Comparison of ENCODE assay signal across 9 mouse cellular contexts in the genomic region with DNA sequence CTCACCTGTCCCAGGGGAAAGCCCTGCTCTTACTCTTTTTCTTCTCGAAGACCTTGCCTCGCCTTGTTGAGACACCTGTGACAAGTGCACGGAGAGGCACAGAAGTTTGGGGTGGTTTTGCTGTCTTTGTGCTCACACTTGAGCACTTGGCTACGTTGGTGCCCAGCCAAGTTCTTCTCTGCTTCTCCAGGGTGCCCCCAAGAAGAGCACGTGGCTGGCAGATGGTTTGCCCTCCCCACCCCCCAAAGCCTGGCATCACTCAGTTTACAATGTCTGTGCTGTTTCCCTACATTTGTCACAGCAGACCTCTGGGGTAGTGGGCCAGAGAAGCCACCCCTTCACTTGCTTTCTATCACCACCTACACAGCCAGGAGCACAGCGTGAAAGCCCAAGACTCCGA. TPM values are rescaled to one million over a fixed set of nuclear protein-coding genes. Genes with fewer than 3 reads are reported as not detected.
DNase-seq lines count a peak whose midpoint lies in the region; ATAC-seq lines count a peak whose summit lies in the region.
"Had no signal": no experiment of that assay in that cellular context is flagged by ENCODE, and none has a peak within 500 bp of the region (broad histone marks: within the 10 kb centered on the region; RNA-seq: fewer than 3 reads in every experiment).

No protein-coding gene starts in this region.

- H3K27me3 ChIP-seq in lung, embryonic 15.5 days = no peaks in the 10 kb centered on the region
- H3K27me3 ChIP-seq in hindbrain, embryonic 15.5 days = no peaks in the 10 kb centered on the region
- H3K27me3 ChIP-seq in neural tube, embryonic 14.5 days (ENCODE audit: control insufficient read depth, insufficient read depth, low read length) = peaks cover 3% of the 10 kb centered on the region; the same call in 1 of the 2 replicates

- H3K27ac ChIP-seq in lung, embryonic 15.5 days = peak overlapping the region; percentile 50; the same call in 1 of the 2 replicates
- H3K27ac ChIP-seq in hindbrain, embryonic 15.5 days (replicated peaks) = no peak overlapping the region
- H3K27ac ChIP-seq in neural tube, embryonic 14.5 days (ENCODE audit: low read depth, low read length) = no peak overlapping the region
- H3K27ac ChIP-seq: liver, embryonic 15.5 days had no signal

- no peak for ATAC-seq in CD4-positive, CD25-positive, alpha-beta regulatory T cell, adult 4 months
- no peak for ATAC-seq in lung, embryonic 15.5 days (ENCODE audit: borderline replicate concordance, extremely low read depth, low FRiP score, low TSS enrichment)
- no peak for ATAC-seq in hindbrain, embryonic 15.5 days (ENCODE audit: low FRiP score, low read depth)
- ATAC-seq in neural tube, embryonic 14.5 days (ENCODE audit: low read depth) = no peak
- ATAC-seq in activated CD4-positive, CD25-positive, alpha-beta regulatory T cell, adult 4 months = no peak

- peak; percentile 5 for DNase-seq in CD4-positive, CD25-positive, alpha-beta regulatory T cell, adult 2 months (ENCODE audit: low read depth, low spot score)
- no peak for DNase-seq in lung, postnatal 14 days
- DNase-seq in retina, postnatal 1 day = no peak

- WGBS in lung, embryonic 15.5 days = 63% methylated on average over 7 of the region's 7 CpGs
- 72% methylated on average over 7 of the region's 7 CpGs for WGBS in hindbrain, embryonic 15.5 days
- 71% methylated on average over 7 of the region's 7 CpGs for WGBS in neural tube, embryonic 14.5 days

- H3K4me2 ChIP-seq in lung, embryonic 15.5 days = peak overlapping the region; percentile 100
- peak overlapping the region; percentile 88 for H3K4me2 ChIP-seq in hindbrain, embryonic 15.5 days
- peak overlapping the region; percentile 100 for H3K4me2 ChIP-seq in neural tube, embryonic 14.5 days (ENCODE audit: low read depth, low read length)

- H3K9ac ChIP-seq in lung, embryonic 15.5 days = peak overlapping the region; percentile 58; the same call in 1 of the 2 replicates
- no peak overlapping the region for H3K9ac ChIP-seq in hindbrain, embryonic 15.5 days
- peak overlapping the region; percentile 70; the same call in 1 of the 2 replicates for H3K9ac ChIP-seq in neural tube, embryonic 14.5 days (replicated peaks; ENCODE audit: low read depth, low read length)
- H3K9ac ChIP-seq: liver, embryonic 15.5 days had no signal

- no peaks in the 10 kb centered on the region for H3K9me3 ChIP-seq in lung, embryonic 15.5 days
- H3K9me3 ChIP-seq in hindbrain, embryonic 15.5 days = no peaks in the 10 kb centered on the region
- H3K9me3 ChIP-seq in neural tube, embryonic 14.5 days (ENCODE audit: control insufficient read depth, low read length) = no peaks in the 10 kb centered on the region
- H3K9me3 ChIP-seq: liver, embryonic 15.5 days had no signal

- H3K4me3 ChIP-seq in lung, embryonic 15.5 days = peak overlapping the region; percentile 68
- peak overlapping the region; percentile 57; the same call in 1 of the 2 replicates for H3K4me3 ChIP-seq in hindbrain, embryonic 15.5 days
- H3K4me3 ChIP-seq in neural tube, embryonic 14.5 days (ENCODE audit: low read depth, low read length) = peak overlapping the region; percentile 71; the same call in 1 of the 2 replicates

- peaks cover 36% of the 10 kb centered on the region for H3K4me1 ChIP-seq in lung, embryonic 15.5 days
- H3K4me1 ChIP-seq in hindbrain, embryonic 15.5 days (replicated peaks) = peaks cover 17% of the 10 kb centered on the region
- H3K4me1 ChIP-seq in neural tube, embryonic 14.5 days (ENCODE audit: control insufficient read depth, insufficient read depth, low read length) = peaks cover 6% of the 10 kb centered on the region; the same call in 1 of the 2 replicates

- no peaks in the 10 kb centered on the region for H3K36me3 ChIP-seq in lung, embryonic 15.5 days
- no peaks in the 10 kb centered on the region for H3K36me3 ChIP-seq in hindbrain, embryonic 15.5 days
- H3K36me3 ChIP-seq in neural tube, embryonic 14.5 days (ENCODE audit: control insufficient read depth, insufficient read depth, low read length) = no peaks in the 10 kb centered on the region
- H3K36me3 ChIP-seq: liver, embryonic 15.5 days had no signal

RNA-seq across cellular contexts. Expression of gene Adamts17, which starts 1.6 kb away (rescaled TPM):
- under 1 TPM; 0.43 to 0.54 TPM for polyA plus RNA-seq in CD4-positive, CD25-positive, alpha-beta regulatory T cell, adult 4 months (2017; shearing (Covaris generic))
- 10.0 and 13.2 TPM in 2 replicates for polyA plus RNA-seq in lung, embryonic 15.5 days (2015; fragmentation: Nextera tagmentation; extraction: Ambion mirVana)
- polyA plus RNA-seq in hindbrain, embryonic 15.5 days (2015; fragmentation: Nextera tagmentation; extraction: Ambion mirVana) = 3.5 and 4.5 TPM in 2 replicates
- polyA plus RNA-seq in neural tube, embryonic 14.5 days (2014; fragmentation: Nextera tagmentation; extraction: Ambion mirVana) = 5.6 and 6.2 TPM in 2 replicates
- polyA plus RNA-seq in activated CD4-positive, CD25-positive, alpha-beta regulatory T cell, adult 4 months (2017; shearing (Covaris generic)) = under 1 TPM; 0.14 to 0.21 TPM
